Mouse (Mus musculus) limb, embryonic 14.5 days (tissue): ENCODE data around the gene Ints3. TPM values are rescaled to one million over a fixed set of nuclear protein-coding genes. Genes with fewer than 3 reads are reported as not detected.

Experiments used
- ATAC-seq: fragments of 200-750 bp; cut with Nextera tagmentation; 2 replicates; pipeline ENCODE4 v1.8.0; 2017; ENCODE audit warnings: low read depth, moderate number of reproducible peaks, moderate TSS enrichment; ENCODE audit not compliant: low FRiP score
- DNase-seq: peaks from one replicate; pipeline ENCODE4 v3.0.0-alpha.2; 2015; ENCODE audit warnings: low spot score
- H3K27ac ChIP-seq: fragments of 300-500 bp; sonication (generic); replicated peaks from 2 replicates; pipeline ENCODE4 v1.5.1; 2014; ENCODE audit warnings: low read depth, mild to moderate bottlenecking, low read length, moderate library complexity, mixed read lengths
- H3K27me3 ChIP-seq: fragments of 300-500 bp; sonication (generic); 2 replicates; pipeline ENCODE4 v1.6.1; 2014; ENCODE audit warnings: low read length, mixed read lengths; ENCODE audit not compliant: control insufficient read depth, insufficient read depth
- H3K36me3 ChIP-seq: fragments of 300-500 bp; sonication (generic); 2 replicates; pipeline ENCODE4 v1.6.1; 2014; ENCODE audit warnings: mild to moderate bottlenecking, low read length, moderate library complexity, mixed read lengths; ENCODE audit not compliant: control insufficient read depth, insufficient read depth
- H3K4me1 ChIP-seq: fragments of 300-500 bp; sonication (generic); 2 replicates; pipeline ENCODE4 v1.6.1; 2014; ENCODE audit warnings: antibody characterized with exemption, low read length, mixed read lengths; ENCODE audit not compliant: control insufficient read depth, insufficient read depth
- H3K4me2 ChIP-seq: fragments of 300-500 bp; sonication (generic); replicated peaks from 2 replicates; pipeline ENCODE4 v1.6.1; 2014; ENCODE audit warnings: low read depth, mild to moderate bottlenecking, low read length, moderate library complexity; ENCODE audit not compliant: severe bottlenecking
- H3K4me3 ChIP-seq: fragments of 300-500 bp; sonication (generic); replicated peaks from 2 replicates; pipeline ENCODE4 v1.5.1; 2014; ENCODE audit warnings: low read length
- H3K9ac ChIP-seq: fragments of 300-500 bp; sonication (generic); 2 replicates; pipeline ENCODE4 v1.6.1; 2014; ENCODE audit warnings: mild to moderate bottlenecking, low read depth, low read length, moderate library complexity; ENCODE audit not compliant: severe bottlenecking
- H3K9me3 ChIP-seq: fragments of 300-500 bp; sonication (generic); 2 replicates; pipeline ENCODE4 v1.6.1; 2016; ENCODE audit warnings: low read length; ENCODE audit not compliant: control insufficient read depth
- POLR2A ChIP-seq: fragments of 200-500 bp; IDR thresholded peaks from 2 replicates; pipeline ENCODE4 v1.8.0; 2012; ENCODE audit warnings: inconsistent platforms, mild to moderate bottlenecking, moderate library complexity, borderline replicate concordance; ENCODE audit not compliant: insufficient read depth, insufficient read length; ENCODE audit errors: extremely low read depth
- WGBS: fragments of 180-500 bp; shearing (Covaris S2); extraction: QIAGEN DNeasy Blood & Tissue Kit; methylation state at CpG from one replicate; pipeline ENCODE4 v1.1.7; 2014; 5-methylcytosine and 5-hydroxymethylcytosine counted together
- polyA plus RNA-seq, 2 experiments: library from polyadenylated mRNA; depleted of rRNA in 1 of 2; stranded (reverse) in 1 of 2; unstranded in 1 of 2; fragments of >200 nt; fragmentation: Nextera tagmentation in 1 of 2; extraction: Ambion mirVana in 1 of 2; gene quantifications; 2 replicates each; pipeline versions ENCODE4 v1.2.1 to v1.2.3; 2012 to 2014

Gene Ints3
- polyA plus RNA-seq, 2 experiments: 26.0 to 52.8 TPM

- H3K4me3 ChIP-seq: no peak overlapping the region
- no peaks in the 10 kb centered on the region for H3K27me3 ChIP-seq
- DNase-seq: no peak
- H3K36me3 ChIP-seq: no peaks in the 10 kb centered on the region
- no peak overlapping the region for H3K27ac ChIP-seq
- H3K9me3 ChIP-seq: no peaks in the 10 kb centered on the region
- peaks cover 12% of the 10 kb centered on the region; the same call in 1 of the 2 replicates for H3K4me1 ChIP-seq
- ATAC-seq: no peak
- 26% methylated on average over 11 of the region's 12 CpGs for WGBS
- 0 out of 2 replicates have a peak overlapping the region, but pooled peaks have one; percentile 21 for H3K9ac ChIP-seq
- no peak for TF ChIP-seq POLR2A
- H3K4me2 ChIP-seq: peak overlapping the region; percentile 13; the same call in 1 of the 2 replicates
Measured at GRCm38 (mm10) chr3:90450874-90451273, 17.5 kb upstream of the Ints3 start.

GRCm38 (mm10) chr3:90448626-90449025, 15.2 kb upstream of the Ints3 start:
- no peak for TF ChIP-seq POLR2A
- Histone ChIP-seq H3K36me3 (no peaks in the 10 kb centered on the region), H3K27me3 (no peaks in the 10 kb centered on the region), H3K9ac (no peak overlapping the region), H3K4me1 (peaks cover 12% of the 10 kb centered on the region; the same call in 1 of the 2 replicates), H3K4me2 (no peak overlapping the region), H3K9me3 (no peaks in the 10 kb centered on the region), H3K27ac (no peak overlapping the region), H3K4me3 (no peak overlapping the region)
- 49% methylated on average over 6 of the region's 6 CpGs for WGBS
- DNase-seq (no peak), ATAC-seq (no peak)

GRCm38 (mm10) chr3:90447123-90447494, 13.7 kb upstream of the Ints3 start:
- no peaks in the 10 kb centered on the region for H3K9me3 ChIP-seq
- H3K27me3 ChIP-seq: no peaks in the 10 kb centered on the region
- ATAC-seq (no peak), DNase-seq (no peak)
- TF ChIP-seq POLR2A: no peak
- H3K4me3 ChIP-seq: peak overlapping the region; percentile 32
- WGBS: 45% methylated on average over 7 of the region's 7 CpGs
- H3K4me1 ChIP-seq: peaks cover 12% of the 10 kb centered on the region; the same call in 1 of the 2 replicates
- H3K4me2 ChIP-seq: peak overlapping the region; percentile 55
- peak overlapping the region; percentile 92 for H3K27ac ChIP-seq
- no peaks in the 10 kb centered on the region for H3K36me3 ChIP-seq
- H3K9ac ChIP-seq: peak overlapping the region; percentile 49

- H3K4me1 ChIP-seq: peaks cover 12% of the 10 kb centered on the region; the same call in 1 of the 2 replicates
- peak overlapping the region; percentile 32 for H3K4me3 ChIP-seq
- 1% methylated on average over 17 of the region's 17 CpGs for WGBS
- H3K9me3 ChIP-seq: no peaks in the 10 kb centered on the region
- H3K27me3 ChIP-seq: no peaks in the 10 kb centered on the region
- peak overlapping the region; percentile 49 for H3K9ac ChIP-seq
- H3K36me3 ChIP-seq: no peaks in the 10 kb centered on the region
- TF ChIP-seq POLR2A: peak; percentile 79; the same call in 1 of the 2 replicates
- peak; percentile 96 for ATAC-seq
- peak; percentile 98 for DNase-seq
- peak overlapping the region; percentile 92 for H3K27ac ChIP-seq
- peak overlapping the region; percentile 55 for H3K4me2 ChIP-seq
Measured at GRCm38 (mm10) chr3:90446389-90447122, 13.1 kb upstream of the Ints3 start.

GRCm38 (mm10) chr3:90445417-90446200, 12.2 kb upstream of the Ints3 start:
- 70% methylated on average over 11 of the region's 11 CpGs for WGBS
- ATAC-seq (no peak), DNase-seq (no peak)
- Histone ChIP-seq H3K9me3 (no peaks in the 10 kb centered on the region), H3K4me2 (peak overlapping the region; percentile 55; the same call in 1 of the 2 replicates), H3K27ac (peak overlapping the region; percentile 92), H3K36me3 (no peaks in the 10 kb centered on the region), H3K9ac (no peak overlapping the region), H3K27me3 (no peaks in the 10 kb centered on the region), H3K4me3 (no peak overlapping the region), H3K4me1 (peaks cover 12% of the 10 kb centered on the region; the same call in 1 of the 2 replicates)
- TF ChIP-seq POLR2A: no peak
